23 mouse cellular contexts compared by ENCODE assay signal in genomic region chr7:40620761-40621160, GRCm38 (mm10).
DNase-seq lines count a peak whose midpoint lies in the region; ATAC-seq and TF ChIP-seq lines count a peak whose summit lies in the region.
"Had no signal": no experiment of that assay in that cellular context is flagged by ENCODE, and none has a peak within 500 bp of the region (broad histone marks: within the 10 kb centered on the region; RNA-seq: fewer than 3 reads in every experiment).

No protein-coding gene starts in this region.

- H3K4me3 ChIP-seq in CH12.LX (replicated peaks in 1 of 3; ENCODE audit: low read depth in 2 of 3, low read length in 2 of 3, poor library complexity in 1 of 3), result no peak overlapping the region

- peak; percentile 61 for TF ChIP-seq EP300 in CH12.LX (IDR thresholded peaks at IDR 0.05; ENCODE audit: low read length)

- H3K4me2 ChIP-seq in CH12.LX (ENCODE audit: insufficient read depth, low read depth, poor library complexity, severe bottlenecking), result no peak overlapping the region

- H3K4me1 ChIP-seq in CH12.LX (ENCODE audit: control insufficient read depth in 1 of 2, insufficient read depth in 2 of 2), result peaks cover 0 to 35% of the 10 kb centered on the region in 2 experiments; a peak in 2 of 4 replicates

- H3K9ac ChIP-seq in CH12.LX (ENCODE audit: insufficient read depth, low read depth), result no peak overlapping the region

- in situ Hi-C loops in CH12.LX (cut with MboI; ENCODE audit: low pct_ligation_motif_present, low pct_unique_long_range_greater_than_20kb, low sequenced_read_pairs), result no loop called here

- no peaks in the 10 kb centered on the region for H3K9me3 ChIP-seq in CH12.LX (replicated peaks; ENCODE audit: low read length)

- dilution Hi-C loops in CH12.LX (cut with MboI; ENCODE audit: extremely low pct_ligation_motif_present, extremely low pct_unique_long_range_greater_than_20kb, low sequenced_read_pairs), result no loop called here

- ATAC-seq in neutrophil, adult 5-6 weeks (ENCODE audit: extremely low read depth, insufficient number of reproducible peaks, low FRiP score, poor library complexity, severe bottlenecking), result 0 out of 2 replicates have a peak, but pooled peaks have one; percentile 13
- no peak for ATAC-seq in megakaryocyte, adult 5-6 weeks (ENCODE audit: poor library complexity, severe bottlenecking)
- ATAC-seq: activated CD4-positive, CD25-positive, alpha-beta regulatory T cell, adult 4 months; CD4-positive, CD25-positive, alpha-beta regulatory T cell, adult 4 months; Patski had no signal

- H3K36me3 ChIP-seq in CH12.LX (replicated peaks in 1 of 2; ENCODE audit: control insufficient read depth in 1 of 2, insufficient read depth in 1 of 2, low read length in 1 of 2), result no peaks in the 10 kb centered on the region
- H3K36me3 ChIP-seq in splenic B cell, adult 2 months (ENCODE audit: control insufficient read depth, insufficient read depth, low read length, poor library complexity, severe bottlenecking), result no peaks in the 10 kb centered on the region
- H3K36me3 ChIP-seq: G1E had no signal

- TF ChIP-seq POLR2A in CH12.LX (IDR thresholded peaks at IDR 0.05; ENCODE audit: low read depth, low read length), result no peak

- H3K27me3 ChIP-seq in CH12.LX (replicated peaks), result peaks cover 2% of the 10 kb centered on the region
- no peaks in the 10 kb centered on the region for H3K27me3 ChIP-seq in splenic B cell, adult 2 months (ENCODE audit: control insufficient read depth, insufficient read depth, low read length, poor library complexity, severe bottlenecking)
- H3K27me3 ChIP-seq: Patski had no signal

- TF ChIP-seq RAD21 in CH12.LX (IDR thresholded peaks at IDR 0.05; ENCODE audit: low read depth, low read length), result no peak

- 22% methylated on average over 3 of the region's 3 CpGs for WGBS in large intestine, adult 2 months

- no peak overlapping the region for H3K27ac ChIP-seq in CH12.LX (ENCODE audit: insufficient read depth, low read depth)

- DNase-seq in CH12.LX (ENCODE audit: extremely low read depth) (peak; percentile 81), adipocyte (ENCODE audit: low spot score) (no peak)
- DNase-seq in large intestine, adult 2 months (ENCODE audit: low read depth, low spot score), result peak; percentile 8
- peak; percentile 23 for DNase-seq in splenic B cell, adult 2 months (ENCODE audit: low read depth, low spot score)
- no peak for DNase-seq in kidney, postnatal 36 days
- no peak for DNase-seq in layer of hippocampus, adult 18-20 months (ENCODE audit: low spot score in 2 of 2)
- DNase-seq: adrenal gland, adult 2 months; adrenal gland, adult 8-10 months; adrenal gland, postnatal 10 days; adrenal gland, postnatal 14 days; adrenal gland, postnatal 25 days; adrenal gland, postnatal 36 days; B cell, adult 2 months; cerebellum, adult 11 months; cerebellum, adult 11-12 months; cerebellum, adult 18-20 months; cerebellum, adult 2 months had no signal

- TF ChIP-seq CTCF in CH12.LX (conservative IDR thresholded peaks at IDR 0.05 in 1 of 2, IDR thresholded peaks at IDR 0.05 in 1 of 2; ENCODE audit: low read depth in 2 of 2, low read length in 2 of 2), result no peak

- no peaks in the 10 kb centered on the region for H3K79me2 ChIP-seq in CH12.LX (replicated peaks; ENCODE audit: control insufficient read depth, extremely low read depth, insufficient read depth, poor library complexity, severe bottlenecking)

TF ChIP-seq in CH12.LX, 34 proteins besides CTCF, POLR2A, EP300 and RAD21:
- TF ChIP-seq CHD2 (IDR thresholded peaks at IDR 0.05; ENCODE audit: low read length) (no peak), ZKSCAN1 (IDR thresholded peaks at IDR 0.05; ENCODE audit: borderline replicate concordance, low read depth, low read length) (no peak), USF2 (conservative IDR thresholded peaks at IDR 0.05; ENCODE audit: low read depth, low read length) (no peak), BHLHE40 (IDR thresholded peaks at IDR 0.05; ENCODE audit: low read depth, low read length) (peak; percentile 86), MAFK (IDR thresholded peaks at IDR 0.05; ENCODE audit: insufficient replicate concordance, low read length) (0 out of 2 replicates have a peak, but pooled peaks have one; percentile 53), PAX5 (IDR thresholded peaks at IDR 0.05; ENCODE audit: low read length) (no peak), JUND (conservative IDR thresholded peaks at IDR 0.05; ENCODE audit: low read depth, low read length) (no peak), IRF4 (IDR thresholded peaks at IDR 0.05; ENCODE audit: low read depth, low read length) (no peak), KAT2A (IDR thresholded peaks at IDR 0.05; ENCODE audit: insufficient replicate concordance, low read length) (0 out of 2 replicates have a peak, but pooled peaks have one; percentile 39), POLR2AphosphoS2 (IDR thresholded peaks at IDR 0.05; ENCODE audit: low read depth, low read length) (no peak), MEF2A (IDR thresholded peaks at IDR 0.05; ENCODE audit: borderline replicate concordance, low read depth, low read length) (no peak), NELFE (IDR thresholded peaks at IDR 0.05; ENCODE audit: low read depth, low read length) (no peak), UBTF (IDR thresholded peaks at IDR 0.05; ENCODE audit: low read depth, low read length) (no peak), GABPA (IDR thresholded peaks at IDR 0.05; ENCODE audit: insufficient replicate concordance, low read depth, low read length) (no peak), TBP (conservative IDR thresholded peaks at IDR 0.05; ENCODE audit: low read depth, low read length) (no peak), SIN3A (IDR thresholded peaks at IDR 0.05; ENCODE audit: low read length) (no peak), TCF12 (IDR thresholded peaks at IDR 0.05; ENCODE audit: low read depth, low read length) (no peak), ETS1 (conservative IDR thresholded peaks at IDR 0.05; ENCODE audit: low read depth, low read length) (peak; percentile 49), ELF1 (IDR thresholded peaks at IDR 0.05; ENCODE audit: low read depth, low read length) (no peak), MXI1 (IDR thresholded peaks at IDR 0.05; ENCODE audit: low read depth, low read length) (no peak), E2F4 (IDR thresholded peaks at IDR 0.05; ENCODE audit: insufficient replicate concordance, low read depth, low read length) (no peak), SMC3 (IDR thresholded peaks at IDR 0.05; ENCODE audit: low read depth, low read length) (no peak), ZNF384 (IDR thresholded peaks at IDR 0.05; ENCODE audit: low read depth, low read length) (no peak), ZMIZ1 (IDR thresholded peaks at IDR 0.05; ENCODE audit: low read depth, low read length) (no peak)

Comparison
In these comparisons a context has a peak if more than half of its experiments do, and no peak if none do; other contexts are left out.
1. DNase-seq: peak in CH12.LX (single experiment), large intestine, adult 2 months (single experiment) and splenic B cell, adult 2 months (single experiment); none in adipocyte (single experiment), kidney, postnatal 36 days (0 of 2) and layer of hippocampus, adult 18-20 months (0 of 2).